Mouse (Mus musculus) heart, adult 2 months (tissue): Measurements from ENCODE around the gene Tcea2.

ENCODE experiments used
- CTCF ChIP-seq: fragments of 200-600 bp; IDR thresholded peaks from 2 replicates; pipeline ENCODE4 v1.8.1; 2022; ENCODE audit warnings: antibody characterized with exemption, mild to moderate bottlenecking, moderate library complexity
- EP300 ChIP-seq: fragments of 200-500 bp; IDR thresholded peaks from 2 replicates; pipeline ENCODE4 v1.6.1; 2011; ENCODE audit warnings: low read depth, low read length, control low read depth; ENCODE audit not compliant: insufficient read depth
- POLR2A ChIP-seq: fragments of 200-500 bp; IDR thresholded peaks from 2 replicates; pipeline ENCODE4 v1.6.1; 2011; ENCODE audit warnings: mild to moderate bottlenecking, low read depth, low read length, control low read depth; ENCODE audit not compliant: insufficient read depth

- TF ChIP-seq CTCF = no peak
- no peak for TF ChIP-seq POLR2A
- TF ChIP-seq EP300 = no peak
These were observed 35.3 kb downstream of the Tcea2 start for GRCm38 (mm10) chr2:181715382-181715781.
